Mouse (Mus musculus): ENCODE data around the gene Syne4.

DNA sequence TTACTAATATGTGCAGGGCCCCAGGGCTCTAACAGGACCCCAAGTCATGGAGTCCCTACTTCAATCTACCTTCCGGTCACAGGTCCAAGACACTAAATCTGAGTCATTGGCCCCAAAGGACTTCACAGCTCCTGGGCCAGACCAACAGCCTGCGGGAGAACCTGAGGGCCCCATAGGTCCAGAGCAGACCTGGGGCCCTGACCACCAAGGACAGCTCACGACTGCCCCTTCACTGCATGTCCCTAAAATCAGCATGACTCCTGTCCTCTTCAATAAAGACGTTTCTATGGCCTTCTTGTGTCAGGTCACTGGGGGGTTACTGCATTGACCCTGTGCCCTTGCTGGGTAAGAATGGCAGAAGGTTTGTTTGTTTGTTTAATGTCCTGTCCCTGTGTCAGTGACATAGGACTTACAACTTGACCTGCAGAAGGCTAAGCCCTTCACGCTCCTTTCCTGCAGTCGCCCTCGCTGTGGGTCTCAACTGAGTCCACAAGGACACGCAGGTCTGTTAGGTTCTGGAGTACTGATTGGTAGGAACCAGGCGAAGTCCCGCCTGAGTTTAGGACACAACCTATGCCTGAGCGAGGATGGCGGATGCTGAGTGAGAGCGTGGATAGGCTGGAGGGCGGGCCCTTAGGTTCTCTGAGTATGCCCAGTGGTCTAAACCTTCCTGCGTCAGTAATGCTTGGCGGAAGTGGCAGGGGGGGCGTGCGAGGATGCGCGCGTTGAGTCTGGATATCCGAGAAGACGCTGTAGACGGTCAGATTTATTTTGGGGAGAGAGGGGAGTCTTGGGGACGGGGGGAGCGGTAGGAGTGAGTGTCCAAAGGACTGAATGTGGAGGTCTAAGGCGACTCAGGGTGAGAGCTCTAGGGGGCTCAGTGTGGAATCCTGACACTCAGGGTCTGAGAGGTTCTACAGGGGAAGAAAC, 6.3 kb upstream of the Syne4 start, which contains the start of gene Alkbh6:
- TF ChIP-seq CTCF (IDR thresholded peaks at IDR 0.05; ENCODE audit: insufficient read depth, low read length) = 0 out of 2 replicates have a peak, but pooled peaks have one; percentile 4
- peak; percentile 96 for TF ChIP-seq POLR2A (IDR thresholded peaks at IDR 0.05; ENCODE audit: borderline replicate concordance, extremely low read depth, low read depth, low read length)

Data from lung, adult 2 months (tissue).